Comparison of ENCODE assay signal across 23 mouse cellular contexts in the genomic region with DNA sequence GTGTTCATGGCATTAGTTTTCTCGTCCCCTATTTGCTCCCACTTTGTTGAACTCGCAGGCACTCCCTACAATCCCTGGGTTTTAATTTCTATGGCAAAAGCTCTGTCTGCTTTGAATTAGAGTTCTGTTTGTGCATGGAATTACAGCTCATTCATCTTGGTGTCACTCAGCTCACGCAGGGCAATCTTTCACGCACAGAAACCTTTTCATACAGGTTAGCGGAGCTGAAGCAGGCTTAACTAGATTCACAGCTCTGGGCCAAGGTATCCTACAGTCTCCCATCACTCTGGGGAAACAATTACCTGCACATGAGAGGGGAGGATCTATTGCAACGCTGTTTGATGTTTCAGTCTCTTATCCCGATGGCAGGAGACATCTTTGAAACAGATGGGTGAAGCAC.
A peak's percentile ranks its signal among the peaks of the same experiment; 100 is the strongest.
DNase-seq lines count a peak whose midpoint lies in the region; ATAC-seq and TF ChIP-seq lines count a peak whose summit lies in the region.
"Had no signal": no experiment of that assay in that cellular context is flagged by ENCODE, and none has a peak within 500 bp of the region (broad histone marks: within the 10 kb centered on the region; RNA-seq: fewer than 3 reads in every experiment).

No protein-coding gene starts in this region.

- H3K4me2 ChIP-seq in hindbrain, postnatal 0 days (ENCODE audit: low read depth, low read length) = no peak overlapping the region
- H3K4me2 ChIP-seq in hindbrain, embryonic 12.5 days (replicated peaks) = no peak overlapping the region
- no peak overlapping the region for H3K4me2 ChIP-seq in embryonic facial prominence, embryonic 14.5 days (ENCODE audit: low read depth, low read length)
- H3K4me2 ChIP-seq: embryonic facial prominence, embryonic 13.5 days; forebrain, embryonic 15.5 days; heart, embryonic 12.5 days; intestine, embryonic 15.5 days had no signal

- no peak for TF ChIP-seq CTCF in hindbrain, postnatal 0 days (IDR thresholded peaks at IDR 0.05; ENCODE audit: low read depth)
- no peak for TF ChIP-seq CTCF in brain, embryonic 14.5 days (IDR thresholded peaks at IDR 0.05; ENCODE audit: borderline replicate concordance, extremely low read depth, insufficient read depth, insufficient read length)

- no peaks in the 10 kb centered on the region for H3K9me3 ChIP-seq in hindbrain, postnatal 0 days (ENCODE audit: low read length)
- no peaks in the 10 kb centered on the region for H3K9me3 ChIP-seq in hindbrain, embryonic 12.5 days (replicated peaks)
- H3K9me3 ChIP-seq in embryonic facial prominence, embryonic 14.5 days (ENCODE audit: control insufficient read depth, low read length) = no peaks in the 10 kb centered on the region
- H3K9me3 ChIP-seq: embryonic facial prominence, embryonic 13.5 days; forebrain, embryonic 15.5 days; G1E; intestine, embryonic 15.5 days had no signal

- H3K4me1 ChIP-seq in hindbrain, postnatal 0 days (ENCODE audit: insufficient read depth, low read length) = 0 out of 2 replicates have a peak, but pooled peaks cover 3% of the 10 kb centered on the region
- H3K4me1 ChIP-seq in hindbrain, embryonic 12.5 days = peaks cover 27% of the 10 kb centered on the region
- peaks cover 6% of the 10 kb centered on the region; the same call in 1 of the 2 replicates for H3K4me1 ChIP-seq in embryonic facial prominence, embryonic 14.5 days (ENCODE audit: control insufficient read depth, insufficient read depth, low read length)
- H3K4me1 ChIP-seq: heart, embryonic 12.5 days; intestine, embryonic 15.5 days had no signal

- no peak for TF ChIP-seq POLR2A in brain, embryonic 14.5 days (IDR thresholded peaks at IDR 0.05; ENCODE audit: borderline replicate concordance, extremely low read depth, insufficient read depth, insufficient read length, poor library complexity, severe bottlenecking)

- H3K9ac ChIP-seq in hindbrain, postnatal 0 days (replicated peaks; ENCODE audit: low read length) = no peak overlapping the region
- no peak overlapping the region for H3K9ac ChIP-seq in hindbrain, embryonic 12.5 days
- H3K9ac ChIP-seq in embryonic facial prominence, embryonic 14.5 days (ENCODE audit: low read depth, low read length) = no peak overlapping the region
- H3K9ac ChIP-seq: embryonic facial prominence, embryonic 13.5 days; forebrain, embryonic 15.5 days; heart, embryonic 12.5 days; intestine, embryonic 15.5 days had no signal

- H3K27me3 ChIP-seq in hindbrain, postnatal 0 days (ENCODE audit: insufficient read depth, low read length) = no peaks in the 10 kb centered on the region
- H3K27me3 ChIP-seq in hindbrain, embryonic 12.5 days = no peaks in the 10 kb centered on the region
- H3K27me3 ChIP-seq in embryonic facial prominence, embryonic 14.5 days (replicated peaks; ENCODE audit: control insufficient read depth, insufficient read depth, low read length) = no peaks in the 10 kb centered on the region
- H3K27me3 ChIP-seq: forebrain, embryonic 15.5 days; heart, embryonic 12.5 days; intestine, embryonic 15.5 days had no signal

- no peak overlapping the region for H3K27ac ChIP-seq in hindbrain, postnatal 0 days
- H3K27ac ChIP-seq in hindbrain, embryonic 12.5 days = no peak overlapping the region
- H3K27ac ChIP-seq in embryonic facial prominence, embryonic 14.5 days (replicated peaks; ENCODE audit: low read depth, low read length) = no peak overlapping the region
- H3K27ac ChIP-seq: embryonic facial prominence, embryonic 13.5 days; forebrain, embryonic 15.5 days; heart, adult 2 months; intestine, embryonic 15.5 days had no signal

- H3K4me3 ChIP-seq in hindbrain, postnatal 0 days (ENCODE audit: low read length) = no peak overlapping the region
- H3K4me3 ChIP-seq in hindbrain, embryonic 12.5 days = no peak overlapping the region
- no peak overlapping the region for H3K4me3 ChIP-seq in embryonic facial prominence, embryonic 14.5 days (ENCODE audit: low read depth, low read length)
- H3K4me3 ChIP-seq: embryonic facial prominence, embryonic 13.5 days; forebrain, embryonic 15.5 days; heart, adult 2 months; heart, embryonic 12.5 days; intestine, embryonic 15.5 days had no signal

- peak; percentile 42 for DNase-seq in embryo, embryonic 10 days (ENCODE audit: low spot score)
- DNase-seq in embryo, embryonic 9.5 days (ENCODE audit: extremely low spot score) = no peak
- DNase-seq in hindbrain, postnatal 0 days (ENCODE audit: low spot score) = peak; percentile 22
- DNase-seq in brain, embryonic 14.5 days (ENCODE audit: low read depth) = peak; percentile 51
- DNase-seq in embryonic facial prominence, embryonic 14.5 days (ENCODE audit: low spot score) = peak; percentile 45
- DNase-seq in cerebellum, postnatal 4 days (ENCODE audit: low spot score in 2 of 2) = no peak
- no peak for DNase-seq in heart, adult 18-20 months
- DNase-seq: adrenal gland, adult 8-10 months; adrenal gland, postnatal 36 days; B cell, adult 2 months; cerebellum, adult 11 months; cerebellum, adult 9-10 months; cerebellum, postnatal 25 days; gastrocnemius, postnatal 10 days; heart, adult 2 months; kidney, adult 18-20 months had no signal

- 27% methylated on average over 7 of the region's 7 CpGs for WGBS in hindbrain, postnatal 0 days
- WGBS in hindbrain, embryonic 12.5 days = 17% methylated on average over 7 of the region's 7 CpGs
- WGBS in embryonic facial prominence, embryonic 14.5 days = 18% methylated on average over 7 of the region's 7 CpGs

- no peaks in the 10 kb centered on the region for H3K36me3 ChIP-seq in hindbrain, postnatal 0 days (ENCODE audit: insufficient read depth, low read length)
- H3K36me3 ChIP-seq in hindbrain, embryonic 12.5 days = no peaks in the 10 kb centered on the region
- no peaks in the 10 kb centered on the region for H3K36me3 ChIP-seq in embryonic facial prominence, embryonic 14.5 days (ENCODE audit: control insufficient read depth, insufficient read depth, low read length)
- H3K36me3 ChIP-seq: embryonic facial prominence, embryonic 13.5 days; forebrain, embryonic 15.5 days; G1E; heart, embryonic 12.5 days; intestine, embryonic 15.5 days had no signal

- no peak for ATAC-seq in hindbrain, postnatal 0 days
- ATAC-seq in hindbrain, embryonic 12.5 days (ENCODE audit: low FRiP score) = no peak
- peak; percentile 57; the same call in 1 of the 2 replicates for ATAC-seq in embryonic facial prominence, embryonic 14.5 days (ENCODE audit: low read depth)
- ATAC-seq: CD4-positive, CD25-positive, alpha-beta regulatory T cell, adult 4 months; forebrain, embryonic 15.5 days; intestine, embryonic 15.5 days had no signal

Comparison
In these comparisons a context has a peak if more than half of its experiments do, and no peak if none do; other contexts are left out.
1. DNase-seq: peak in embryo, embryonic 10 days (single experiment), hindbrain, postnatal 0 days (single experiment), brain, embryonic 14.5 days (single experiment) and embryonic facial prominence, embryonic 14.5 days (single experiment); none in embryo, embryonic 9.5 days (single experiment), cerebellum, postnatal 4 days (0 of 2) and heart, adult 18-20 months (0 of 2).